Mouse (Mus musculus) G1E (cell line): ENCODE data around the gene Gm17720.

Source experiments
- CTCF ChIP-seq: IDR thresholded peaks from 2 replicates; pipeline ENCODE4 v1.5.1; 2012; ENCODE audit warnings: low read depth, low read length, inconsistent platforms, mixed read lengths
- GATA1 ChIP-seq: IDR thresholded peaks from 2 replicates; pipeline ENCODE4 v1.6.1; 2012; ENCODE audit warnings: borderline replicate concordance, low read length, inconsistent platforms, mixed read lengths
- GATA2 ChIP-seq: IDR thresholded peaks from 2 replicates; pipeline ENCODE4 v1.6.1; 2012; ENCODE audit warnings: low read depth, low read length, inconsistent platforms, borderline replicate concordance
- POLR2AphosphoS5 ChIP-seq: IDR thresholded peaks from 2 replicates; pipeline ENCODE4 v1.6.1; 2012; ENCODE audit warnings: low read depth, low read length, inconsistent platforms; ENCODE audit not compliant: insufficient replicate concordance

- TF ChIP-seq GATA2 (no peak), CTCF (no peak), POLR2AphosphoS5 (no peak), GATA1 (no peak)
Measured at GRCm38 (mm10) chr8:110140156-110140555, 37.6 kb upstream of the Gm17720 start.
